Mouse (Mus musculus): ENCODE results near the gene Snd1.

DNA sequence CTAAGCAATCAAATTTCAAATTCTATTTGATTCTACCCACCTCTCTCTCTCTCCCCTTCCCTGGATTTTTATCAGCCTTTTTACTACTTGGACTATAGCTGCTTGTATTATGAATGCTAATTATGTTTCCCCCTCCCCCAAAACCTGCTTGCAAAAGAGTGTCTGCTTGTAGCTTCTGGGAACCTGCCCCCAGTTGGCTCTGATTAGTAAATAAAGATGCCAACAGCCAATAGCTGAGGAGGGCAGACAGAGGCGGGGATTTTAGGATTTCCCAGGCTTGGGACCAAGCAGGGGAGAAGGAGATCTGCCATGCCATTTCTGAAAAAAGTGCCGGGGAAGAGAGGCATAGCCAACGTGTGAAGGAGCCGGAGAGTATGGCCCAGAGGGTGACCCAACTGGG is 495.8 kb downstream of the Snd1 start:
- TF ChIP-seq CTCF (IDR thresholded peaks at IDR 0.05; ENCODE audit: control insufficient read depth, insufficient read depth, insufficient read length) (no peak), USF1 (IDR thresholded peaks at IDR 0.05; ENCODE audit: low read depth) (no peak), MYOD1 (IDR thresholded peaks at IDR 0.05; ENCODE audit: control insufficient read depth, insufficient read length, low read depth) (no peak)

All from C2C12 (cell line).